Mouse (Mus musculus): ENCODE results near the gene Rgs19. TPM values are rescaled to one million over a fixed set of nuclear protein-coding genes. Genes with fewer than 3 reads are reported as not detected.

Gene Rgs19
- total RNA-seq, 2 experiments from 2014 or later = 2.7 to 2.8 TPM

DNA sequence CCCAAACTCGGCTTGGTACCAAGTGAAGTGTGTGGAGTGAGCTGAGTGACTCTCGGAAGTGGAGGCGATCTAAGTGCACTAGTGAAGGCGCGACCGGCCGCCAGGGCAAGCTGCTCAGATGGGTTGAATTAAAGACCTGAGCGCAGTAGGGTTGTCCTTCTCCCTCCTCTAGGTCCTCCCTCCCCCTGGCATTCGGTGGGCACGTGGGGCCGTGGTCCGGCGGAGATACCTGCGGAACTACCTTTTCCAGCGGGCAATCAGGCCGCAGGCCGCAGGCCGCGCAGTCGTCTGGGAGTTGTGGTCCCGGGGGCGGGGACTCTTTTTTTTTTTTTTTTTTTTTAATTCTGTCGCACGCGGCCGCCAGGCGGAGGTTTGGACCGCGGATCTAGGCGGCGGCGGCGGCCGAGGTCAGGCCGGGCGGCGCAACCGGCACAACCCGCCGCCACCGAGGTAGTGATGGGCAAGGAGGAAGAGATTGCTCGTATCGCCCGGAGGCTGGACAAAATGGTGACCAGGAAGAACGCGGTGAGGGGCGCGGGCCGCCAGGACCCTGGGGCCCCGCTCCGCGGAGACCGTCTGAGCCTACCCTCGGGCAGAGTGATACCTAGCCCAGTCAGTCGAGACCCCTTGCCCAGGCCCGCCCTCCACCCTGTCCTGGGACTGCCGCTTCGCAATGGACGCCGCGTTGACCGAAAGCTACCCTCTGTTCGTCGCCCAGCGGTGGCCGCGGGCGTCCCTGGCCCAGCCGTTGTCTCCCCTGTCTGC, 13.6 kb downstream of the Rgs19 start, which contains the start of gene Tcea2:
Tcea2 (plus strand) TSS at position 360 of the 765 bp plus-strand sequence.
- intact Hi-C loops (cut with DNase I) = loop anchor here (10.0 kb wide), 1 partner anchor 185 kb away; the partner anchor contains the start of gene Polr3k
- peak; percentile 85 for DNase-seq
- TF ChIP-seq CTCF (IDR thresholded peaks at IDR 0.05) = peak; percentile 45
- Histone ChIP-seq H3K4me3 (peak within 1 kb of the TSS; percentile 86), H3K27ac (peak within 1 kb of the TSS; percentile 92)

DNA sequence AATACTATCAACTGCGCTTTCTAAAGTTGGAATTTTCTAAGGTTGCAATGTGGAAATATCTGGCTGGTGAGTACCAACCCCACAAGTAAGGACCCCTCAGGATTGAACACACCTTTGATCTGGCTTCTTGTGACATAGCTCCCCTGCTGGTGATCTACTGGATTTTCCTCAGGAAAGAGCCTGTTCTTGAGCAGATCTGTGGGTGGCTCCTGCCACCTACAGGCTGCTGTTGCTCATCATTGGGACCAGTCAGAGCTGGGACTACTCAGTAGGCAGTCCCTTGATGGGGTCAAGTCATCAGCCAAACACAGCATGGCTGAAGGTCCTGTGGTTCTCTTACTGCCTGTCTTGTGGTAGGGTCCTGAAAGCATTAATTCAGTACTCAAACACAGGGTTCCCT, 15.0 kb downstream of the Rgs19 start:
- peak; percentile 79 for DNase-seq
- Histone ChIP-seq H3K27ac (peak overlapping the region; percentile 92), H3K4me3 (no peak overlapping the region)
- intact Hi-C loops (cut with DNase I) = no loop called here
- TF ChIP-seq CTCF (IDR thresholded peaks at IDR 0.05) = peak; percentile 98

DNA sequence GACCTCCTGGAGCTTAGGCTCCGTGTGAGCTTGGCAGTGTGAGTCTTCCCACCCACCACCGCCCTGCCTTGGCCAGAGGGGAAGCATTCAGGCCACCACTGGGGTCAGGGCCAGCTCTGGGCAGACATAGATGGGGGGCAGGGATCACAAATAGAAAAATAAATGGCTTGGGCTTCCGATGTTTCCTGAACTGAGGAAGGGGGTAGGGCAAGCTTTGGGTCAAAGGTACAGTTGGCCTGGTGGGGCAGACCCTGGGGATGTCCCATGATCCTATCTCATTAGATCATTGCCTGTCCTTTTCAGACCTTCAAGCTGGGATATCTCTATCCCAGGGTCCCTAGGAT, 16.1 kb downstream of the Rgs19 start:
- H3K4me3 ChIP-seq = peak overlapping the region; percentile 45
- no peak for TF ChIP-seq CTCF (IDR thresholded peaks at IDR 0.05)
- H3K27ac ChIP-seq = peak overlapping the region; percentile 87
- intact Hi-C loops (cut with DNase I) = loop anchor here (1.0 kb wide), 1 partner anchor 18 kb away; no protein-coding TSS in a partner anchor
- DNase-seq = no peak

DNA sequence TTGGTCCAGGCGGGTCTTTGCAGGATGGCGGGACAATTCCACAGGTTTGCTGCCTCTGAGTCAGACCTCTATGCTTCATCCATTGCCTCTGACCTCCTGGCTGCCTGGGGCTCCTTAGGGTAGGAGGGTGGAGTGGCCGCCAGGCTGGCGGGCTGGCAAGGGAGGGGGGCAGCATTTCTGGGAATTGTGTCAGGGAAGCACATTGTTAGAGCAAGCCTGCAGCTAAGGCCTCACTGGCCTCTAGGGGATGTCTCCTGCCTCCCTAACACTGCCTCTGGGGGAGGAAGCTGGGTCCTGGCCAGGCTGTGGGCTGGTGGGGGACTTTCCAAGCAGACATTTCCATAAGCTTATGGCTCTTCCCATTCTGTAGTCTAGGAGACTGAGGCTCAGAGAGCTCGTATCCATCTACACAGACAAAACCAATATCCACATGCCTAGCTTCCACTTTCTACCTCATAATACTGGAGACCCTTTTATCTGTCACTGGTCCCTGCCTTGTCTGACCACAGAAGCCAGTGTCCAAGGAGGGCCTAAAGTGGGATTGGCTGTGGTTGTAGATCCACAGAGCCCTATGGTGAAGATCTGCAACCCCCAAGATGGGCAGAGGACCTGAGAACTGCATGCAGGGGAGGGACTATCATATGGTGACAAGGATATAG, 16.6 kb downstream of the Rgs19 start:
- peak; percentile 59 for DNase-seq
- Histone ChIP-seq H3K27ac (peak overlapping the region; percentile 87), H3K4me3 (peak overlapping the region; percentile 56)
- intact Hi-C loops (cut with DNase I) = loop anchor here (1.0 kb wide), 1 partner anchor 18 kb away; no protein-coding TSS in a partner anchor
- TF ChIP-seq CTCF (IDR thresholded peaks at IDR 0.05) = peak; percentile 31

DNA sequence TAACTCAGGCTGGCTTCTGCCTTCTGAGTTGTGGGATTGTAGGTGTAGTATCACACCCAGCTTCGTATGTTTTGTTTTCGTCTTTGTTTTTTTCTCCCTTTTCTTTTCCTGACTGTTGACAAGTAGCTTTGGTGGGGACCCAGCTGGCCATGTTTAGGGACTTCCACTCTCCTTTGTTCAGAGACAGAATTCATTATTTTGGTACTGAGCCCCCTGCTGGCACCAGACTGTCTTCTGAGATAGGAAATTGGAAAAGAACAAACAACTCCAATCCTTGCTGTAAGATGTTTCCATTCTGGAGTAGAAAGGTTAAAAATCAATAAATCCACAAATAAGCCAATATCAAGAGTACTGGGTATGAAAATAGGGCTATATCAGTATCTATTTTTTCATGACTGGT, 17.4 kb downstream of the Rgs19 start:
- DNase-seq = no peak
- H3K27ac ChIP-seq = peak overlapping the region; percentile 87
- peak overlapping the region; percentile 56 for H3K4me3 ChIP-seq
- peak; percentile 9; the same call in 1 of the 2 replicates for TF ChIP-seq CTCF (IDR thresholded peaks at IDR 0.05)
- intact Hi-C loops (cut with DNase I) = no loop called here

DNA sequence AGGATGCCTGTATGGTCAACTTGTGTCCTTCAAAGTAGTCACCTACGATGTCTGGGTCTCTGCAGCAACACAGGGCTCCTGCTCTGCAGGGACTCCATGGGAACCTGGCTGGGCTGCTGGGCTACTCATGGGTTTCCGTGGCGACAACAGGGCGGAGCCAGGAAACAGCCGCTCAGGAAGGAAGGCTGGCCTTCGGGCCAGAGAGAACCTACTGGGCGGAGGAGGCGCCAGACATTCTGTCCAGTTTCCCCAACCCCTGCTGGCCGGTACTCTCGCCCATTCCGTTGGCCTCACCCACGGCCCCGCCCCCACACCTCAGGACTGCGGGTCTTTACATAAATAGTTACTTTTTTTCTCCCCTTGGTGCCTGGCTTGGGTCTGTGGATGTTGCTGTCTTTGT, 18.3 kb downstream of the Rgs19 start:
- H3K27ac ChIP-seq = peak overlapping the region; percentile 90
- DNase-seq = peak; percentile 76
- intact Hi-C loops (cut with DNase I) = no loop called here
- no peak for TF ChIP-seq CTCF (IDR thresholded peaks at IDR 0.05)
- H3K4me3 ChIP-seq = peak overlapping the region; percentile 56

DNA sequence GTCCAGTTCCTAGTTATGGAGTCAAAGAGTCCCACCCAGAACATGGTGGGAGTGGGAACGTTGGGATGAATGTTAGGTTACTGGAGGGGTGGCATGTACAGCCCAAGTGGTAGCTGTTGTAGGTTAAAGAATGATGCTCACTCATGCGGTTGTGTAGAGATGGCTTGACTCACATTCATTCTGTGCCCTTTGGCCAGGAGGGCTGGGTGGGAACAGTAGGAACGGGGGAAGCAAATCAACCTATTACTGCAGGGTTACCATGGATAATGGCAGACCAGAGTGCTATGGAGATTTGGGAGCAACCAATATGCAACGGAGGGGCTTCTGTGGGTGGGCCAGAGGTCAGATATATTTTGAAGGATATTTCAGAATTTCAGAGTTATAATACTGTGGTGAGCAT, 18.8 kb downstream of the Rgs19 start:
- no peak for DNase-seq
- Histone ChIP-seq H3K27ac (peak overlapping the region; percentile 90), H3K4me3 (peak overlapping the region; percentile 48)
- intact Hi-C loops (cut with DNase I) = no loop called here
- TF ChIP-seq CTCF (IDR thresholded peaks at IDR 0.05) = no peak

DNA sequence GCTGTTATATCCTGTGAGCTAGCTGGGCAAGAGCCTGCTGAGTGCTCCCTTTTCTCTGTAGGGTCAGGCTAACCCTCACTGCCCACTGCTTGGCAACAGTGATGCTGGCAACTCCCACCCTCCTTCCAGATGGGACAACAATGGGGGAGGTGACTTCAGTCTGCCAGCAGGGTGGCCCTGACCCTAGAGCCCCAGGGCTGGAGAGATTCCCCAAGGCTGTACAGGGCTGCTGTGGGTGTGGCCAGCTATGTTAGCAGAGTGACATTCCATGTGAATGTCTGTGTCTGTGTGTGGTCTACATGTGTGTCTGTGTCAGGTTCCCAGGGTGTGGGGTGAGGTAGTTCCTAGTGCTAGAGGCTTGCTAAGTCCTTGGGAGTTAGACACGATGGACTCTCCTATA, 20.3 kb downstream of the Rgs19 start:
- H3K4me3 ChIP-seq = no peak overlapping the region
- no peak for TF ChIP-seq CTCF (IDR thresholded peaks at IDR 0.05)
- peak overlapping the region; percentile 90 for H3K27ac ChIP-seq
- intact Hi-C loops (cut with DNase I) = no loop called here
- DNase-seq = no peak

DNA sequence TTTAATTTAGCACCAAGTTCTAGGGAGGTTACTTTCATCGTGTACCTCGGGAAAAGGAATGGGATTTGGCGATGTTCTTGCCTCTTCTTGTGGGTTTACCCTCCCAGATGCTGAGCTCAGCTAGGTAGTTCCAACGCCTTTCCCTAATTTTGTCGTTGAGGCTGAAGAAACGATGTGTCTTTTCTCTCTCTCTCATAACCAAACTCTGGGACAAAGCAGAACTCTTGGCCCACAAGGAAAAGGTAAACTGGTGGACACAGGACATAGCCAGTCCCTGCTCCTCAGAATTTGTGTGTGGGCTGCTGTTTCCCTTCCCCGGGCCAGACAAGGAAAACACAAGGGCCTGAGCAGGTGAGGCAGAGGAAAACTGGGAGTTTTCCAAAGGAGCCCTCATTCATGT, 21.8 kb downstream of the Rgs19 start:
- H3K4me3 ChIP-seq = peak overlapping the region; percentile 78

DNA sequence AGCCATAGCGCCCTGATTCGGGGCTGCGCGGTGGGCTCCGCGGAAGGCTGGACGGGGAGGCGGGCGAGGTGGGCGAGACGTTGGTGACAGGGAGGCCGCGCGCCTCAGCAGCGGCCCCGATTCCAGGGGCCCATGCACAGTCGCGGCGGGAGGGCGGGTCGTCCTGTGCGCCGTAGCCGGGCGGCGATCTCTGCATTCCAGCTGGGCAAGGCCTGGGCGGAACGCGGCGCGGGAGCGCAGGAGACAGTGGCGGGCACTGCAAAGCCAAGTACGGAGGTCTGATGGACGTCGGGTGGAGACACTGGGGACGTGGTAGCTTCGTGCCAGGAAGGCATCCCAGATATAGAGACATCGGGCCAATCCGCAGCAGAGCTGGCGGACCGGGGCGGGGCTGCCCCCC, 22.5 kb downstream of the Rgs19 start, which contains the start of gene Sox18:
Sox18 (minus strand) TSS at position 315 of the 400 bp plus-strand sequence.
- DNase-seq = peak; percentile 75
- no peak for TF ChIP-seq CTCF (IDR thresholded peaks at IDR 0.05)
- H3K4me3 ChIP-seq = peak within 1 kb of the TSS; percentile 78
- H3K27ac ChIP-seq = peak within 1 kb of the TSS; percentile 90
- intact Hi-C loops (cut with DNase I) = no loop called here

More for the DNA sequence above, 21.8 kb downstream of the Rgs19 start:
- no peak for DNase-seq
- intact Hi-C loops (cut with DNase I) = no loop called here
- peak overlapping the region; percentile 90 for H3K27ac ChIP-seq
- no peak for TF ChIP-seq CTCF (IDR thresholded peaks at IDR 0.05)

DNA sequence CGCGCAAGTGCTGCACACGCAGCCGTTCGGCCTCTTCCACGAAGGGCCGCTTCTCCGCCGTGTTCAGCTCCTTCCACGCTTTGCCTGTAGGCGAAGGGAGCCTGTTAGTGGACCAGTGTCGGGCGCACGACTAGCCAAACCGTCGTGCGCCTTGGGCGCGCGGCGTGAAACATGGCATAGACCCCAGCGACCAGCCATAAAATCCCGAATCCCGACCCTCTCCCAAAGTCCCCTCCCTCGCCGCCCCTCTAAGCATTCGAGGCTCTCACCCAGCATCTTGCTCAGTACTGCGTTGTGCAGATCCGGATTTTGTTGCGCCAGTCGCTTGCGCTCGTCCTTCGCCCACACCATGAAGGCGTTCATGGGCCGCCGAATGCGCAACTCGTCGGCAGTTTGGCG, 22.9 kb downstream of the Rgs19 start:
- H3K27ac ChIP-seq = peak overlapping the region; percentile 90
- no peak for DNase-seq
- H3K4me3 ChIP-seq = peak overlapping the region; percentile 78
- no peak for TF ChIP-seq CTCF (IDR thresholded peaks at IDR 0.05)
- intact Hi-C loops (cut with DNase I) = no loop called here

DNA sequence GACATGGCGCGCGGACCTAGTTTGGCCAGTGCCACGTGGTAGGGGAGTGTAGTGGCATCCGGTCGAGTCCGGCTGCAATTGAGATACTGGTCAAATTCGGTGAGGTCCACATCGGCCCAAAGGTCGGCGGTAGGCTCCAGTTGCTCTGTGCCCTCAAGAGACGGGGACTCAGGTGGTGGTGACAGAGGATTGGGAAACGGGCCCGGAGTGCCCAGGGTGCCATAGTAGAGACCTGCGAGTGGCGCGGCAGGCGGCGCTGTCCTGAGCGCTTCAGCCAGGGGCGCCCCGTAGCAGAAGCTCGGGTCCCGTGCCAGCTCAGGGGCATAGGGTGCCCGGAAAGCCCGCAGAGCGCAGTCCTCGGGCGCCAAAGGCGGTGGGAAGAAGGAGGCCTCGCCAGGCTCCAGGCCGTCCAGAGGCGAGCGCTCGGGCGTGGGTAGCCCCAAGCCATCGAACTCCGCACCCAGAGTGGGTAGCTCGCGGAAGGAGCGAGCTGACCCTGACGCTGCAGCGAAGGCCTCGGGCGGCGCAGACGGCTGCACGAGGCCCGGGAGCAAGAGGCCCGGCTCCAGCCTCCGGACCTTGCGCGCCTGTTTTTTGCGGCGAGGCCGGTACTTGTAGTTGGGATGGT, 23.4 kb downstream of the Rgs19 start:
- peak; percentile 46 for DNase-seq
- Histone ChIP-seq H3K4me3 (peak overlapping the region; percentile 78), H3K27ac (peak overlapping the region; percentile 90)
- TF ChIP-seq CTCF (IDR thresholded peaks at IDR 0.05) = peak; percentile 44
- intact Hi-C loops (cut with DNase I) = no loop called here

DNA sequence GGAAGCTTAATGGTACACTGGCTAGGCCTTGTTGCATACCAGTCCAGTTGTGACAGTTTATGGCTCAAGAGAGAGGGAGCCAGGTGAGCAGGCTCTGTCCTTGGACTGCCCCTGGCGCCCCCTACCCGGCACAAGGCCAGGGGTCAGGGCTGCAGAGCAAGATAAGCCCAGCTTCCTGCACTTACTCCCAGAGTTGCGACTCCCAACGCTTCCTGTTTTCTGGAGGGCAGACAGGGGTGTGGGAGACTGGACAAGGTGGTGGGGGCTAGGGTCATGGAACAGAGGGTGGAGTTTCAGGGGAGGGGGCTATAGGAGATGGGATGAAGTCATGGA, 30.5 kb downstream of the Rgs19 start:
- DNase-seq = peak; percentile 65
- intact Hi-C loops (cut with DNase I) = no loop called here
- no peak for TF ChIP-seq CTCF (IDR thresholded peaks at IDR 0.05)
- Histone ChIP-seq H3K27ac (peak overlapping the region; percentile 85), H3K4me3 (no peak overlapping the region)

Data from gastrocnemius, adult 2 months (tissue).